Mouse (Mus musculus): ENCODE results near the gene Cacnb4.

The Cacnb4 gene

DNA sequence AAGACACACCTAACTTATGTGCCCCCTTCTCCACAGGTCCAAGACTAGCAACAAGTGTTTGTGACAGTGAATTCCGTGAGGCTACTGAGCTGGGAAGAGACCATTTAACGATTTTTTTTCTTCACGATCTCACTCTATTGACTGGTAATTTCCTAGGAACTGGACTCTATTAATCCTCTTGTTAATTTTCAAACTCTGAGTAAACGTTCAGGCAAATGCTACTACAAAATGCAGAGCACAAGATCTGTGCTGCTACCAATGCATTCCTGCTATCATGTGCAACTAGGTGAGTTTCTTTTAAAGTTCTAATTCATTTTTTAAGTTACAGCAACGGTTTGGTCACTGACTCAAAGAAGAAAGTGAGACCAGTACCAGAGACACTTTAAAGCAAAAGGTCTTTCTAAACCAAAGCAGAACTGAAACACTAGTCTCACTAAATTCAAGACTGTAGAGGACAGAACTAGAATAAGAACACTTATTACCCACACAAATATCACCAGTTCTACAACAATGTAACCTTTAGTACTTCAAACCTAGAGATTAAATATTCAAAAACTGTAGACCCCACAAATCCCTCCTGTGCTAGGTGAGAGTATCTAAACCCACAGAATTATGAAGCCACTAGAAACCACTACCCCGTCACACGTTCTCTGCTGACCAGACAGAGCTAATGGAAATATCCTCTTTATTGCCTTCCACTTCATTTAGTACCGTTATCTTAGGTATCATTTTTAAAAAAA, 253.6 kb downstream of the Cacnb4 start:
- in situ Hi-C loops (cut with MboI), result no loop called here

DNA sequence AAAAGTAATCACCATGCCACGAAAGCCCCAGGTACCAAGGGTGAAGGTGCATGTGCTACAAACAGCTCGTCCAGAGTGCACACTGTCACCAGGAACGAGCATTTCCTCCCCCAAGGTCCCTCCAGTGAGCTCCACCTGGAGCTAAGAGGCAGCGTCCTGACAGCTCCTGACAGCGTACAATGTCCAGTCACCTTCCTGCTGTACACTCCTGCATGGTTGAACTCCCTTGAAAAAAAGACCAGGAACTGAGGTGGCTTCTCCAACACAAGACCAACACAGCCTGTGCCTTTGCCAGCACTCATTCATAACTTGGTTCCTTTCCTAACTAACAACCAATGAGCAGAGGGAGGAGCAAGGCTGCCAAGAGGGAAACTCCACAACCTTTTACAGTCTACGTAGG, 255.4 kb downstream of the Cacnb4 start:
- in situ Hi-C loops (cut with MboI), result no loop called here

DNA sequence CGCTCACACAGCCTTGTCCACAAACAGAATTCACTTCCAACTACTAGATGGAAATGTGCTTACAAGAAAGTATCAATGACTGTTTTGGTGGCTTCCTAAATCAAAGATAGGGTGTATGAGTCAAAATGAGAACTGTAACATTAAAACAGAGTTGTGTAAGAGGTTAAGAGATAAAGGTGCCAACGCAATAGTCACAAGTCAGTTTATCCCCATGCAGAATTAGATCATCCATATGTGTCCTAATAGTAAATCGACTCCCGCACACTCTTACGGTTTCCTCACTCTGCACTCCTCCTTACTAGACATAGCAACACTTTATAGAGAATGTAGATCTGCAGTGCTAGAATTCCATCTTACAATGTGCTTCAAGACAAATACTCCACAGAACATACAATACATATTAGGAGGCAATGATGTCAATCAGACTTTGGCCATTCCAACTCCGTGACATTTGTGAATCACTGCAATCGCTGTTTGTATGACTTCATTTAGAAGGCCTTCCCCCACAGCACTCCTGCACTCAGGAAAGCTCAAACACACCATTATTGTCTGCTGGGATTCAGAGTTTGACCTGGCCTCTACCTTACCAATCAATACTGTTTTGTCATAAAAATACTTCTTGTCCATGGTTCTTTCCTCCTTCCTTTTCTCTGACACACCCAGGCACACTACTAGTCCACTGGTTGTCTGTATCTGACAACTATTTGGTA, 256.5 kb downstream of the Cacnb4 start:
- in situ Hi-C loops (cut with MboI), result no loop called here

DNA sequence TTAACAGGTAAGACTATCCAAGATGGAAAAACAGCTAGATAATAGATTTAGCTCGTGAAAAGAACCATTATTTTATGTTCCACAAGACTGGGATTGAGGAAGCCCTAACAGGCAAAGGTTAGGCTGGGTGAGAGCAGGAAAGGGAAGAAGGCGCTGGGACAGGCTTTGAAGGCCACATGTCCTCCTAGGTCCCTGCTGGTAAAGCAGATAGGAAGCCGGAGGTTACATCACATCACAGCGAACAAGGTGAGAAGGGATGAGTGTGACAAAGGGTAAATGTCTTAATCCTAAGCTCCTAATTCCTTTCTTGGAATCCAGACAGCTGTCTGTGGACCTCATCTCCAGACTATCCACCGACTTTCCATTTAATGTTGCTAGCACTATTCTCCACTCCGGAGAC, 257.3 kb downstream of the Cacnb4 start:
- in situ Hi-C loops (cut with MboI), result no loop called here

DNA sequence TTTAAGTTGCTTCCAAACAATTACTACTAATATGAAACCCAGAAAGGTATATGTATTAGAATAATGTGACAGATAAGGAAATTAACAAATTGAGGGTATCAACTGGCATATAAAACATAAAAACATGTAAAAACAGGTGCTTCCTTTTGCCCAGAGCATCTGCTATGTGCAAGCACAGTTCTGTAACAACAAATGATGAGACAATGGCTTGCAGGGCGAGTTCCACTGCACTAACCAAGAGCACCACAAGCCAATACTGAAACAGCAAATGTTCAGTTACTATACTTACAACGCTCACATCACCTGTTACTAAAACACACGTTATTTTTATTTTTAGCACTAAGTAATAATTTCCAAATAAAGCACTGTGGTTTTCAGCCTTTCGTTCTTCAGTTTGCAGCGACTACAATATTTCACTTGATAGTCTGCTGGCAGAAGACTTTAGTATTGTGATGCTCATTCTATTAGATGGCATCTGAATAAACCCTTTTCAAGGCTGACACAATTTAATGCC, 264.1 kb downstream of the Cacnb4 start:
- in situ Hi-C loops (cut with MboI), result no loop called here

DNA sequence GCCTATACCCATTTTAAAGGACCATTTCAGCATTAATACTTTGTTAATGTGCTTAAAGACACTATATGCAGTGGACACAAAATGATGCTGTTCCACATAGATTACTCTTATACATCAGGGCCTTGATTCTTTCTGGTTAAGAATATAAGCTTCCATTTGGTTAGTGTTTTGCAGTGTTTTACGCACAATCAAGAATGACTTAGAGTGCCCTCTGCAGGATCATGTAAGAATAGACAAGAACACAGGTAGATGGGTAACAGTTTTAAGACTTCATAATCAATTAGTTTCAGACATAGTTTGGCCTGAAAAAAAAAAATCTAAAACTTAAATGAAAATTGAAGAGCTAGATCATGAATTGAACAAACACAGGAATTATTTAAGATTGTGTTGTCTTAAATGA, 270.2 kb downstream of the Cacnb4 start:
- in situ Hi-C loops (cut with MboI), result no loop called here

DNA sequence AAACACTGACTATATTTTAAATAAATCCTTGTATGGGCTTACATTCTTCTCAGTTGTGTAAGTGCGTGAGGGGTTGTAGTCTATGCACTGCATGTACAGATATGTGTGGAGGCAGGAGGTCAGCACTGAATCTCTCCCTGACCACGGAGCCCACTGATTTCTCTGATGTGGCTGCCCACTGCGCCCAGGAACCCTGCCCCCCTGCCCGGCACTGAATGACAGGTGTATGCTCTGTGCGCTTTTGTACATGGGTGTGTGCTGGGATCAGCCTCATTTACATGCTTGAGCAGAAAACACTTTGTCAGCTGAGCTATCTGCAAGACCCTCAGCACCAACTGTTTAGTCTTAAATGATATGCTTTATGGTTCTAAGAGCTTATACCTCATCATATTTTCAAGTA, 271.4 kb downstream of the Cacnb4 start:
- in situ Hi-C loops (cut with MboI), result no loop called here

DNA sequence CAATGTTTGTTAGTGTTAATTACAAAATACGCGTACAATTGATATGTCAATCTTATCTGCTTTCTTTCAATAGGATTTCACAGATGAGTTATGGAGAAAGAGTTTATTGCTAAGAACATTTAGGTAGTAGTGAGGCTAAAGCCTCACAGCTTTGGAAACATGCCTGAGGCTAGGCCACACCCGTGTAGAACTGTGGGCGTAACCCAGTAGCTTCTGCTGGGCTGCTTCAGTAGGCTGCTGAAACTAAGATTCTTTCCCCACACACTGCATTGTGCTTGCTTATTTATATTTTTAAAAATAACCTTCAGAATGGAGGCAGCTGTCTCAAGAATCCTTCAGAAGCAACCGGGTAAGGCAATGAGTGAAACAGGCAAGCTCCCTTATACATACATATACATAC, 282.1 kb downstream of the Cacnb4 start:
- in situ Hi-C loops (cut with MboI), result no loop called here

DNA sequence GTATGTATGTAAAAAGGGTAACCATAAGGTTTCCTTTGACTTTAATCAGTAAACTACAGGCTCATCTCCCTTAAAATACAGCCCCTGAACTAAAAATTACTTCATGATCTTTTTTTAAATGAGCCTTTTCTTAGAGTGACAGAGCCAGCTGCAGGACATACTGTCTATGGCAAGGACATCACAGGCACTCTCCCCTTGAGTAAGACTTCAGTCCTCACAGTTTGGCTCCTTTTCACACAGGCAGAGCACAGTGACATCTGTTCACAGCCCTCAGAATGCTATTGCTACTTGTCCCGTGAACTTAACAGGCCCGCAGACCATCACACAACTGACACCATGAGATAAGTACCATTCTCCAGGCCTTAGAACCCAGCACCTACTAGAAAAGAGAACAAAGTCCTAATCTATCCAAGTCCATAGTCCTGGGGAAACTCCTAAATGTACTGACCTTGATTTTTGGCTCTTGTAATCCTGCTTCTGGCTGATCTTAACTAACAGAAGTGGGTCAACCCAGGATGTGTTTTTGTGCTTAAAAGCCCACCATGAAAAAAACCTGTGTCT, 286.1 kb downstream of the Cacnb4 start:
- in situ Hi-C loops (cut with MboI), result no loop called here

DNA sequence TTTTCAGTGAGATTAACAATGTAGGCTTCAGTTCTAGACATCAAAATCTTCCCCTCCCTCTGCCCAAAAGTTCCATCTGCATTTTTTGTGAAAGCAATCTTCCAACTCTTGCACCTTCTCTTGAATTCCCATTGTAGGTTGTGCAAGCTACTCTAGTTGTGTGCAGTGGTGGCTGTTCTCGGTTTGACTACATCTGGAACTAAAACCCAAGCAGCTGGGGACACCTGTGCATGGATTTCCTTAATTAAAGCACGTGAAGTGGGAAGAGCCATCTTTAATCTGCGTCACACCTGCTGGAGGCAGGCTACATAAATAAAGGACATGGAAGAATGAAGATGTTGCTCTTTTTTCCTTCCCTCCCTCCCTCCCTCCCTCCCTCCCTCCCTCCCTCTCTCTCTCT, 286.7 kb downstream of the Cacnb4 start:
- in situ Hi-C loops (cut with MboI), result no loop called here

DNA sequence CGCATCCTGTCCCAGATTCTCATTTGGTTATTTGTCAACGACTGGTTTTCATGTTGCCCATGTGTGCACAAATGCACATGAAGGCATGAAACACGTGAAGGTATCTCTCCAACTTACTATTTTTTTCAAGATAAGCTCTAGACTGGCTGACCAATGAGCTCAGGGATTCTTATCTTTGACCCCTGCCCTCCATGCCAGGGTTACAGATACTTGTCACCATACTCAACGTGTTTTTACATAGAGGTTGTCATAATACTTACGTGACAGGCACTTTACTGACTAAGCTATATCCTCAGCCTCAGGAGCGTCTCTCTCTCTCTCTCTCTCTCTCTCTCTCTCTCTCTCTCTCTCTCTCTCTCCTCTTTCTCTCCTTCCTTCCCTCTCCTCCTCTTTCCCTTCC, 290.2 kb downstream of the Cacnb4 start:
- in situ Hi-C loops (cut with MboI), result no loop called here

DNA sequence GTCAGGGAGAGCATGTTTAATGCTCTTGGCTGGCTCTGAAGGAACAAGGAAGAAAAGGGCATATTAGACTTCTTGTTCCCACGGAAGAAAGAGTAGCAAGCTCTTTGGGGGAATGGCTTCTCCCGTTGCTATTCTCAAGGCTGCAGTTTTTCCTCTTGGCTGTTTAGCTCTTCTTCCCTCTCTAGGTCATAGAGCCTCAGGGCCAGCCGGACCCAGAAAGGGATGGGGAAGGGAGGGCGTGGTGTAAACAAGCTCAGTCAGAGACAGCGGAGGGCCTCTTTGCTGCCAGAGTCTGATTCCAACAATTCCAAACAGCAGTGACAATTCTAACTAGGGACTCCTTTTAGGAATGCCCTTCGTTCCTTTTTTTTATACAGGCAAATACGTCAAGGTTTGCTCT, 290.6 kb downstream of the Cacnb4 start:
- in situ Hi-C loops (cut with MboI), result no loop called here

DNA sequence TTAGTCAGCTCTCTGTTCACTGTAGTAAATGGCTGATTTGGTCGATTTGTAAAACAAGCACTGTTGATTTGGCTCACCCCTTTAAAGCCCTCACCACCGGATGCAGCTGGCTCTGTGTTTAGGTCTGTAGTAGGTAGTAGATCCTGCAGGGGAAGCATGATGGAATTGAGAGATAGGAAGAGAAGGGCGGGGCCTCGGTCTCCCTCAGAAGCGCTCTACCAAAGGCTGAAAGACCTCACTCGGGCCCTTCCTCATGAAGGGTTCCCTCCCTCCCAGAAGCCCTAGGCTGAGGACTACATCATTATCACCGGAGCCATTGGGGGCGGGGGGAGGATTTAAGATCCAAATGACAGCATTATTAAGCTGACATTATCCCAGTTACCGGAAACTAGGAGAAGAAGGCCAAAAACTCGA, 297.8 kb downstream of the Cacnb4 start:
- in situ Hi-C loops (cut with MboI), result no loop called here

DNA sequence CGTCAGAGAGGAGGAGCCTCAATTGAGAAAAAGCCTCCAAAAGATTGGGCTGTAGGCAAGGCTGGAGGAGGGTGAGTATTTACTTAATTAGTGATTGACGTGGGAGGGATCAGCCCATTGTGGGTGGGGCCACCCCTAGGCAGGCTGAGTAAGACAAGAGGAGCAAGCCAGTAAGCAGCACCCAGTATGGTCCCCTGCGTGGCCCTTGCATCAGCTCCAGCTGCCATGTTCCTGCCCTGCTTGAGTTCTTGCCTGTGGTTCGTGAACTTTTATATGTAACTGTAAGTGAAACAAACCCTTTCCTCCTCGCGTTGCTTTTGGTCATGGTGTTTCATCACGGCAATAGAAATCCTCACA, 298.2 kb downstream of the Cacnb4 start, which contains the start of gene Neb:
Gene Neb (minus strand): TSS at position 27 of the 357 bp plus-strand sequence.
- in situ Hi-C loops (cut with MboI), result no loop called here

Data from mature B cell (primary cell).